Mouse (Mus musculus): ENCODE data around the gene Krtdap.
"Not testable (repeated sequence)": the region's sequence is repeated elsewhere in the genome, so short reads cannot be mapped to it uniquely, and the experiment has no call there.

Gene Krtdap

DNA sequence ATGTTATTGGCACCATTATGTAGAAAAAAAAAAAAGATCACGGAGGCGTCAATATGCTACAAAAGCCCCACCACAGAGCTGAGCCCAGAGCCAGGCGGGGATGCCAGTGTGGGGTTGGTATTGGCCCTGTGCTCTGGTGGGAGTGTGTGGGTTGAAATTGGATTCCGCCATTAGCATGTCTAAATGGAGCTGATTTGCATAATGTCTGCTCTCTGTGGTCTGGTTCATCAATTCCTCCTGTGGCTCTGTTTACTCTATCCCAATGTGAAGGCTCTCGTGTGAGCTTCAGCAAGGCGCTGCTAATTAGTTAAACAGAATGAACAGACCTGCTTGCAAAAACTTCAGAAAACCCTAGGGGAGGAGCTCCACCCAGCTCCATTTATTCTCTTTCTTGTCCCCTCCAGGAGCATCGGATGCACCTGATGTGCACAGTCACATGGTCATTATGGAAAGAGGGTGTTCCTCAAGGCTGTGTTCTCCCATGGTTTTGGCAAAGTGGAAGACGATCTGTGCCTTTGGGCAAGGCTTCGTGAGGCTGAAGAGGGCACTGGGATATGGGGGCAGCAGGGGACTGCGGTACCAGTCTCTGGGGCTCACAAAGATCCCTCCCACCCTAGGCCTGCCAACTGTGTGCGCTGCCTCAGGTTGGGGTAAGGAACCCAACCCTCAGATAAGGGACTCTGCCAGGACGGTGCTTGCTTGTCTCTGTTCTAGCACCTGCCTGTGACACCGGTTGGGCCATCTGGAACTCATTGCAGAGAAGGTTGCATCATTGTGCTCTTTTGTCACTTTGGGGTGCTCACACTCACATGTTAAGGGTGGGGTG lies 1.8 kb upstream of the Krtdap start:
- in situ Hi-C loops (cut with MboI): no loop called here

DNA sequence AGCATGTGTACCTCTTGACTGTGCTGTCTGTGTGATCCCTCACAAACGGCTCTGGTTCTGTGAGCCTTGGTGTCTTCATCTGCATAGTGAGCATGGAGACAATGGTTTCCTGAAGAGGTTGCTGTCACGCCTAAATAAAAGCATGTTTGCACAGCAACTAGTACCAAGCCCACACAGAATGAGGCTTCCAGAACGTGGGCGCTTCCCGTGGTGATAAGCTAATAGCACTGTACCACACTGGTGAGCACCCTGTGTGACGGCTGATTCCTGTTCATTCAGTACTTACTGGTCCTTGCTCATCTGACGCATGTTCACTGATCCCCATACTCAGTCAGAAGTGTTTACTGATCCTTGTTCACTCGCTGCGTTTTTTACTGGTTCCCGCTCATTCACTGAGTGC lies 2.4 kb downstream of the Krtdap start:
- in situ Hi-C loops (cut with MboI): no loop called here

DNA sequence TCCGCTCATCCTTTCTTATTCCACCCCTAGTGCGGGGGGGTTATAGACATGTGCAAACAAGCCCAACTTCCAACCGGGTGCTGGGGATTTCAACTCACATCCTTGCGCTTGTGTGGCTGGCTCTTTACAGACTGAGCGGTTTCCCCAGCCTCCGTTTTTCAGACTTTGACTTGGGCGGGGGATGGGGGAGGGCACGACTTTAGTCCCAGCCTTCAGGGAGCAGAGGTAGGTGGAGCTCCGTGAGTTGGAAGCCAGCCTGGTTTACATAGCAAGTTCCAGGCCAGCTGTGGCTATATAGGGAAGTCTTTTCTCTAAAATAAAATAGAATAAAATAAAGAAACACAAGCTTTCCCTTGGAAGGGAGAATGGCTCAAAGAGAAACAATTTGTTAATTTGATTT lies 4.2 kb downstream of the Krtdap start:
- in situ Hi-C loops (cut with MboI): no loop called here

DNA sequence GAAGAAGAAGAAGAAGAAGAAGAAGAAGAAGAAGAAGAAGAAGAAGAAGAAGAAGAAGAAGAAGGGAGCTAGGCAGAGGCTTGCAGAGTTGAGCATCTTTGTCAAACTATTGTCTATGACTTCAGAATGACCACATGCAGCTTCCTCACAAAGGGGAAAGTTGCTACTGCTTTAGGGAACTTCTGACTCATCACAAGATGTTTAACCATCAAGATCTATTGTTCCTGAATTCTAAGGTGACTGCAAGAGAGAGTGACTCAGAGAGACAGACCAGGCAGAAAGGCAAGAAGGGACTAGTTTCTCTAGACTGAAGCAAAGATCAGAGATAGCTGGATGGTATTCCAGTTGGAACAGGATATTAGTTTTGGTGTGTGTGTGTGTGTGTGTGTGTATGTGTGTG lies 7.2 kb downstream of the Krtdap start:
- in situ Hi-C loops (cut with MboI): no loop called here

GRCm38 (mm10) chr7:30796790-30797189 lies 9.1 kb downstream of the Krtdap start:
- in situ Hi-C loops (cut with MboI): no loop called here

DNA sequence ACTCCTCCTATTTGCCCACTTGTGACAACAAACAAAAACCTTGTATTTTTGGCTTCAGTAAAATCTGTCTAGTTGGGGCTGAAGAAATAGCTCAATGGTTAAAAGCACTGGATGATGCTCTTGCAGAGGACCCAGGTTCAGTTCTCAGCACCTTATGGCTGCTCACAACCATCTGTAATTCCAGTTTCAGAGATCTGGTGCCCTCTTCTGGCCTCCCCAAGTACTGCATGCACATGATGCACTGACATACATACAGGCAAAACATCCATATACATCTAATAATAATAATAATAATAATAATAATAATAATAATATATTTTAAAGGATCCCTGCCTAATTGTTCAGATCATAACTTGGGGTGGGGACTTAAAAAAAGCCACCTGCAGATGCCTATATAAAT lies 13.0 kb downstream of the Krtdap start:
- in situ Hi-C loops (cut with MboI): no loop called here

- in situ Hi-C loops (cut with MboI): no loop called here
These were observed 15.6 kb downstream of the Krtdap start for GRCm38 (mm10) chr7:30803256-30803655.

DNA sequence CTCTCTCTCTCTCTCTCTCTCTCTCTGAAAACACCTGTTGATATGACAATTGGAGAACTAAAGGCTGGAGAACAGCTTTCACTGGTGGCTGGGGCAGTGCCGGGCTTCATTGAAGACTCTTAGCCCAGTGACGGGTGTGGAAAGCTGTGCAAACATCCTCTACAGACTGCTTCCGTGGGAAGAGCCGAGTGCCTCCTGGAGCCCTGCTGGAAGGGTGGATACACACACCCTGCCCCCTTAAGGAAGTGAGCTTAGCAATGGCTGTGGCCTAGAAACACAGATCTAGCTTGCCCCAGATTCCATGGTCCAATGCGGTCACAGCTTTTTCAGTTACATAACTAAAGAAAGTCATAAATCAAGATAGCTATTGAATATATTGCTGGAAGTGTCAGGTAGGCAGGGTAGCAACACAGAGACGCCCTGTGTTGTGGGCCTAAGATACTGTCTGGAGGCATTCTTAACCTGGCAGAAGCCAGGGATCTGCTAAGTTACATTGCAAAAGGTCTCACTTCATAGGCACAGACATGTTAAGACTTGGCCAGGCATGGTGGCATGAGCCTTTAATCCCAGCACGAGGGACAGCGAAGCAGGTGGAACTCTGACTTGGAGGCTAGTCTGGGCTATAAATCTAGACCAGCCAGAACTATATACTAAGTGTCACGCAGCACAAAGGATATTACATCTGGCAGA lies 16.5 kb downstream of the Krtdap start:
- in situ Hi-C loops (cut with MboI): no loop called here

DNA sequence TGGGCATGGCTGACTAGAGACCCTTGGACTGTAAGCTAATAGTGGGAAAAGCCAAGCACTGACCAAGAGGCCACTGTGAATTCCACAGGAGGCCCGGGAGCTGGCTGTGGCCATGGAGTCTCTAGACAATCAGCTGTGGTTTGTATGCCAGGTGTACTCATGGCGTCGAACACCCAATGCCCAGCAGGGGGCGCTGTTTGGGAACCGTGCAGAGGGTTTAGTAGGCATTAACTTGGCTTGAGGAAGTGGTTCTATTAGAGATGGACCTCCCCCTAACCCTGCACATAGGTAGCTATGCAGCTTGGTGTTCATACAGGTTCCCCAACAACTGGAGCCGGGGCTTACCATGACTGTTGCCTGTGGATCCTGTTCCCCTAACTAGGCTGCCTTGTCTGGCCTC lies 18.2 kb downstream of the Krtdap start:
- in situ Hi-C loops (cut with MboI): no loop called here

- in situ Hi-C loops (cut with MboI): no loop called here
These were observed 22.6 kb downstream of the Krtdap start for GRCm38 (mm10) chr7:30810319-30810718.

GRCm38 (mm10) chr7:30811757-30812290 lies 24.1 kb downstream of the Krtdap start:
- in situ Hi-C loops (cut with MboI): no loop called here

GRCm38 (mm10) chr7:30812291-30812807 lies 24.7 kb downstream of the Krtdap start:
- in situ Hi-C loops (cut with MboI): no loop called here

GRCm38 (mm10) chr7:30820131-30820530 lies 32.4 kb downstream of the Krtdap start:
- in situ Hi-C loops (cut with MboI): no loop called here

DNA sequence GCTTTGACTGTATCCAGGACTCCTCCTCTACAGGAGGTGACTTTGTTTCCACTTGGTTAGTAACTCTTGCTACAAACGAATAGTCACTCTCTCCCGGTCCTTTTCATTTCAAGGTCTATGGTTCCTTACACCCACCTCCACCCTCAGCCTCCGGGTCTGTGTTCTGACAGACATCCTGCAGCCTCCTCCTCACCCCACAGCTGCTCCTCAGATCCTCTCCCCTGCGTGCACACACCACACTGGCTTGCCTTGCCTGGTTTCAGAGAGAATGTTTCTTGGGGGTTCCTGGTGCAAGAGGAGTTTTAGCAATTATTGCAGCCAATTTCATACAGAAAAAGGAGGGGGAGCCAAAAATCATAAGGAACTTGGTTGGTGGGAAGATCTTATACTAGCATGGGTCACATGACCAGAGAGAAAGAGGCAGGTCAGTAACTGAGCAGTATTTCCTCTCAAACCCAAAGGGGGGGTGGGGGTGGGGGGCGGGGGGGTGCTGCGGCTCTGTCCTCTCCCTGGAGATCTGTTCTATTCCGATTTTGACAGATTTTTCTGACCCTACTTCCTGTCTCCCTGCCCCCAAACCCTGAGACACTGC lies 33.3 kb downstream of the Krtdap start:
- in situ Hi-C loops (cut with MboI): no loop called here

GRCm38 (mm10) chr7:30821532-30821931 lies 33.8 kb downstream of the Krtdap start:
- in situ Hi-C loops (cut with MboI): no loop called here

- in situ Hi-C loops (cut with MboI): no loop called here
These were observed 36.0 kb downstream of the Krtdap start, which contains the start of gene Ffar2 for GRCm38 (mm10) chr7:30823675-30824074. TSS of gene Ffar2 (minus strand) at chr7:30823775.

DNA sequence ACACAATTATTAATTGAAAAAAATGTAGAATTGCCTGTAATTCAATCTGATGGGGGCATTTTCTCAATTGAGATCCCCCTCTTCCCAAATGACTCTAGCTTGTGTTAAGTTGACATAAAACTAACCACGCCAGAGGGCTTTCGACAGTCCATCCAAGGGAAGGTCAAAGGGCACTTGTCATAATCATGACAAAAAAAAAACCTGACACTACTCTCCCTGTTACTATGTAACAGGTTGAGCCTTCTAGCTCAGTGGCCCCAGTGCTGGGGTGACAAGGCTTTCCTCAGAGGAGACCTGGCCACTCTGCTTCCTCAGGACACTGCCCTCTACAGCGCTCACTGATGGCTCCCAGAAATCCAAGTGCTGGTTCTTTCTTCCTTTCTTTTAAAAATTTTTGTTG lies 36.6 kb downstream of the Krtdap start:
- in situ Hi-C loops (cut with MboI): no loop called here

DNA sequence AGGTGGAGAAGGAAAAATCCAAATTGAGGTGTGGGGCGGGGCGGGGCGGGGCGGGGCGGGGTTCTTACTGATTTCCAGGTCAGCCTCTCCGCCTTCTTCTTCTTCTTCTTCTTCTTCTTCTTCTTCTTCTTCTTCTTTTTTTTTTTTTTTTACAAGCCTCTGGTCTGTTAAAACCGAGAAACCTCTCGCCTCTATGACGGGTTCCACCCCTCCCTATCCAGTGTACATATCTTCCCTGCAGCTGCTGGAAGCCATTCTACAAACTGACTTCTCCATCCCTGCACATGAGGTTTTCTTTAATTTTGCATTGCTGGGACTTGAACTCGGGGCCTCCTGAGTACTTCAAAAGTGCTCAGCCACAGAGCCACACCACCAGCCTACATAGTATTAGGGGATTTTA lies 39.0 kb downstream of the Krtdap start:
- in situ Hi-C loops (cut with MboI): no loop called here

GRCm38 (mm10) chr7:30828871-30829270 lies 41.2 kb downstream of the Krtdap start:
- in situ Hi-C loops (cut with MboI): not testable (repeated sequence)

- in situ Hi-C loops (cut with MboI): no loop called here
These were observed 41.7 kb downstream of the Krtdap start for GRCm38 (mm10) chr7:30829428-30829827.

DNA sequence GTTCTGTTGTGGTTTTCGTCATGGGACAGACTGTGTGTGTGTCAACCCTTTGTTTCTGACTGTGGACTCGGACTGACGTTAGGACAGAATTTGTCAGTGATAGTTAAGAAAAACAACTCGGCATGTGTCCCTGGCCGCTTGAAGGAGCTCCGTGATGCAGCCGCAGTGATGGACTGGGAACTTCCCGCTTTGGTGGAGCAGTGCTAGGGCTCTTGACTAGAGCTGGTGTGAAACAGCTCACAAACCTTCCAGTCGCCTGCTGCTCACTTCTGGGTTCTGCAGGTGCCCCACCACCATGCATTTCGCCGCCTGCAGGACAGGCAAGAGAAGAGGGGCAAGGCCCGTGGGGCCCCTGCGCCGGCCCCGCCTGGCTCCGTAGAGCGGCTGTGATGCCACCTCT lies 44.6 kb downstream of the Krtdap start:
- in situ Hi-C loops (cut with MboI): no loop called here

- in situ Hi-C loops (cut with MboI): not testable (repeated sequence)
These were observed 45.0 kb downstream of the Krtdap start for GRCm38 (mm10) chr7:30832684-30833083.

All from mature B cell (primary cell).